Mouse (Mus musculus) forebrain, embryonic 16.5 days (tissue): ENCODE measurements around the gene Cited2. TPM values are rescaled to one million over a fixed set of nuclear protein-coding genes. Genes with fewer than 3 reads are reported as not detected.

Source experiments
- ATAC-seq: fragments of 200-750 bp; cut with Nextera tagmentation; 2 replicates; pipeline ENCODE4 v1.8.0; 2017; ENCODE audit warnings: mild to moderate bottlenecking, moderate library complexity
- H3K27ac ChIP-seq: fragments of 300-500 bp; sonication (generic); 2 replicates; pipeline ENCODE4 v1.5.1; 2014; ENCODE audit warnings: low read length, control low read depth
- H3K27me3 ChIP-seq: fragments of 300-500 bp; sonication (generic); replicated peaks from 2 replicates; pipeline ENCODE4 v1.6.1; 2014; ENCODE audit warnings: low read length; ENCODE audit not compliant: control insufficient read depth, insufficient read depth
- H3K36me3 ChIP-seq: fragments of 300-500 bp; sonication (generic); 2 replicates; pipeline ENCODE4 v1.6.1; 2014; ENCODE audit not compliant: control insufficient read depth, insufficient read depth
- H3K4me1 ChIP-seq: fragments of 300-500 bp; sonication (generic); replicated peaks from 2 replicates; pipeline ENCODE4 v1.6.1; 2014; ENCODE audit warnings: low read length; ENCODE audit not compliant: control insufficient read depth, insufficient read depth
- H3K4me2 ChIP-seq: fragments of 300-500 bp; sonication (generic); 2 replicates; pipeline ENCODE4 v1.6.1; 2014; ENCODE audit warnings: mild to moderate bottlenecking, low read length, control low read depth
- H3K4me3 ChIP-seq: fragments of 300-500 bp; sonication (generic); replicated peaks from 2 replicates; pipeline ENCODE4 v1.5.1; 2014; ENCODE audit warnings: mild to moderate bottlenecking, low read length, control low read depth
- H3K9ac ChIP-seq: fragments of 300-500 bp; sonication (generic); replicated peaks from 2 replicates; pipeline ENCODE4 v1.6.1; 2014; ENCODE audit warnings: low read depth, low read length, control low read depth
- H3K9me3 ChIP-seq: fragments of 300-500 bp; sonication (generic); 2 replicates; pipeline ENCODE4 v1.6.1; 2016; ENCODE audit warnings: low read length; ENCODE audit not compliant: control insufficient read depth
- WGBS: fragments of 180-500 bp; shearing (Covaris S2); extraction: QIAGEN DNeasy Blood & Tissue Kit; methylation state at CpG from one replicate; pipeline ENCODE4 v1.1.7; 2014; 5-methylcytosine and 5-hydroxymethylcytosine counted together
- polyA plus RNA-seq: library from polyadenylated mRNA; unstranded; fragments of >200 nt; fragmentation: Nextera tagmentation; extraction: Ambion mirVana; gene quantifications from 2 replicates; pipeline ENCODE4 v1.2.1, GENCODE M21; 2015

Gene Cited2
- polyA plus RNA-seq = 55.9 and 65.7 TPM in 2 replicates

GRCm38 (mm10) chr10:17722653-17723410 lies at the start of gene Cited2:
Gene Cited2 (plus strand): TSS chr10:17723218.
- H3K36me3 ChIP-seq = no peaks in the 10 kb centered on the region
- H3K27me3 ChIP-seq = no peaks in the 10 kb centered on the region
- H3K4me2 ChIP-seq = peak within 1 kb of the TSS; percentile 79
- H3K9me3 ChIP-seq = no peaks in the 10 kb centered on the region
- WGBS = under 1% methylated on average over 55 of the region's 55 CpGs
- peaks cover 16% of the 10 kb centered on the region for H3K4me1 ChIP-seq
- peak; percentile 79 for ATAC-seq
- H3K4me3 ChIP-seq = peak within 1 kb of the TSS; percentile 74
- H3K27ac ChIP-seq = peak within 1 kb of the TSS; percentile 98
- peak within 1 kb of the TSS; percentile 89 for H3K9ac ChIP-seq

- Histone ChIP-seq H3K9me3 (no peaks in the 10 kb centered on the region), H3K27me3 (no peaks in the 10 kb centered on the region), H3K27ac (no peak overlapping the region), H3K4me3 (no peak overlapping the region), H3K36me3 (no peaks in the 10 kb centered on the region), H3K4me2 (no peak overlapping the region), H3K4me1 (no peaks in the 10 kb centered on the region), H3K9ac (no peak overlapping the region)
- no peak for ATAC-seq
- WGBS = 83% methylated on average over 5 of the region's 5 CpGs
These were observed 48.6 kb upstream of the Cited2 start for GRCm38 (mm10) chr10:17674454-17674853.

- no peak for ATAC-seq
- H3K27ac ChIP-seq = no peak overlapping the region
- no peaks in the 10 kb centered on the region for H3K36me3 ChIP-seq
- H3K9ac ChIP-seq = no peak overlapping the region
- no peaks in the 10 kb centered on the region for H3K4me1 ChIP-seq
- H3K9me3 ChIP-seq = no peaks in the 10 kb centered on the region
- 90% methylated on average over 2 of the region's 2 CpGs for WGBS
- H3K27me3 ChIP-seq = no peaks in the 10 kb centered on the region
- no peak overlapping the region for H3K4me2 ChIP-seq
- no peak overlapping the region for H3K4me3 ChIP-seq
These were observed 48.1 kb upstream of the Cited2 start for GRCm38 (mm10) chr10:17674869-17675268.

- WGBS = 86% methylated on average over 3 of the region's 3 CpGs
- Histone ChIP-seq H3K4me1 (no peaks in the 10 kb centered on the region), H3K36me3 (no peaks in the 10 kb centered on the region), H3K9ac (no peak overlapping the region), H3K4me2 (no peak overlapping the region), H3K9me3 (no peaks in the 10 kb centered on the region), H3K4me3 (no peak overlapping the region), H3K27me3 (no peaks in the 10 kb centered on the region), H3K27ac (no peak overlapping the region)
- no peak for ATAC-seq
These were observed 46.6 kb upstream of the Cited2 start for GRCm38 (mm10) chr10:17676464-17676863.

- Histone ChIP-seq H3K36me3 (no peaks in the 10 kb centered on the region), H3K4me2 (no peak overlapping the region), H3K4me1 (no peaks in the 10 kb centered on the region), H3K27me3 (no peaks in the 10 kb centered on the region), H3K4me3 (no peak overlapping the region), H3K9me3 (no peaks in the 10 kb centered on the region), H3K9ac (no peak overlapping the region), H3K27ac (no peak overlapping the region)
- ATAC-seq = no peak
- 81% methylated on average over 4 of the region's 4 CpGs for WGBS
These were observed 45.7 kb upstream of the Cited2 start for GRCm38 (mm10) chr10:17677308-17677707.

- 82% methylated on average over 8 of the region's 8 CpGs for WGBS
- ATAC-seq = no peak
- Histone ChIP-seq H3K36me3 (no peaks in the 10 kb centered on the region), H3K4me2 (no peak overlapping the region), H3K4me1 (no peaks in the 10 kb centered on the region), H3K4me3 (no peak overlapping the region), H3K27ac (no peak overlapping the region), H3K27me3 (no peaks in the 10 kb centered on the region), H3K9ac (no peak overlapping the region), H3K9me3 (no peaks in the 10 kb centered on the region)
These were observed 42.3 kb upstream of the Cited2 start for GRCm38 (mm10) chr10:17680432-17681382.

GRCm38 (mm10) chr10:17681386-17681785 lies 41.6 kb upstream of the Cited2 start:
- H3K9me3 ChIP-seq = no peaks in the 10 kb centered on the region
- WGBS = 83% methylated on average over 2 of the region's 2 CpGs
- no peak overlapping the region for H3K9ac ChIP-seq
- no peaks in the 10 kb centered on the region for H3K36me3 ChIP-seq
- no peaks in the 10 kb centered on the region for H3K27me3 ChIP-seq
- no peaks in the 10 kb centered on the region for H3K4me1 ChIP-seq
- H3K4me3 ChIP-seq = no peak overlapping the region
- no peak for ATAC-seq
- H3K4me2 ChIP-seq = no peak overlapping the region
- H3K27ac ChIP-seq = no peak overlapping the region

- 81% methylated on average over 6 of the region's 6 CpGs for whole genome bisulfite sequencing
These were observed 39.1 kb upstream of the Cited2 start for GRCm38 (mm10) chr10:17683852-17684428.

GRCm38 (mm10) chr10:17689806-17690205 lies 33.2 kb upstream of the Cited2 start:
- H3K27ac ChIP-seq = no peak overlapping the region
- H3K36me3 ChIP-seq = no peaks in the 10 kb centered on the region
- no peak overlapping the region for H3K4me2 ChIP-seq
- H3K27me3 ChIP-seq = no peaks in the 10 kb centered on the region
- no peak for ATAC-seq
- H3K9me3 ChIP-seq = no peaks in the 10 kb centered on the region
- H3K4me1 ChIP-seq = no peaks in the 10 kb centered on the region
- no peak overlapping the region for H3K9ac ChIP-seq
- H3K4me3 ChIP-seq = no peak overlapping the region
- WGBS = 80% methylated on average over 4 of the region's 4 CpGs

More at GRCm38 (mm10) chr10:17683852-17684428, 39.1 kb upstream of the Cited2 start:
- Histone ChIP-seq H3K27ac (no peak overlapping the region), H3K9me3 (no peaks in the 10 kb centered on the region), H3K27me3 (no peaks in the 10 kb centered on the region), H3K9ac (no peak overlapping the region), H3K4me3 (no peak overlapping the region), H3K4me2 (no peak overlapping the region), H3K36me3 (no peaks in the 10 kb centered on the region), H3K4me1 (no peaks in the 10 kb centered on the region)
- no peak for ATAC-seq
